Mouse (Mus musculus): ENCODE results near the gene Plppr2. TPM values are rescaled to one million over a fixed set of nuclear protein-coding genes. Genes with fewer than 3 reads are reported as not detected.

The Plppr2 gene
- polyA plus RNA-seq, 1 experiment from 2014 or later, result 0.36 TPM

DNA sequence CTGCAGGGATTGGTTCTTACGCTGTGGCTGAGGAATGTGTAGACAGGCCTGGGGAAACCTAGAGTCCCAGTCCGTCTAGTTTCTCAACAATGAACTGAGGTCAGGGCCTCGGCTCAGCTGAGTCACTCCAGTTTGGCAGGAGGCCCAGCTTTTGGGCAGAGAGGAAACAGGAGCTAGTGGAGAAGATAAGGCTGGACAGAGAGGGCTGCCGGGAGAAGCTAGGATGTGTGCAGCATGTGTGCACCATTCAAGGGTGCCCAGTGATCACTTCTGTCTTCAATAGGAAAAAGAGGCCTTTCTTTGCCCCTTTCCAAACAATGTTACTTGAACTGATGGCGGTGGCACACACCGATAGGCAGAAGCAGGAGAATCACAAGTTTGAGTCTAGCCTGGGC lies 12.7 kb upstream of the Plppr2 start:
- 15% methylated on average over 6 of the region's 6 CpGs for WGBS (ENCODE audit: missing documents)
- Histone ChIP-seq H3K36me3 (ENCODE audit: inconsistent target) (no peaks in the 10 kb centered on the region), H3K27ac (peak overlapping the region; percentile 21), H3K79me2 (ENCODE audit: inconsistent target) (peaks cover 11% of the 10 kb centered on the region; the same call in 1 of the 2 replicates), H3K4me3 (ENCODE audit: inconsistent target) (no peak overlapping the region)

DNA sequence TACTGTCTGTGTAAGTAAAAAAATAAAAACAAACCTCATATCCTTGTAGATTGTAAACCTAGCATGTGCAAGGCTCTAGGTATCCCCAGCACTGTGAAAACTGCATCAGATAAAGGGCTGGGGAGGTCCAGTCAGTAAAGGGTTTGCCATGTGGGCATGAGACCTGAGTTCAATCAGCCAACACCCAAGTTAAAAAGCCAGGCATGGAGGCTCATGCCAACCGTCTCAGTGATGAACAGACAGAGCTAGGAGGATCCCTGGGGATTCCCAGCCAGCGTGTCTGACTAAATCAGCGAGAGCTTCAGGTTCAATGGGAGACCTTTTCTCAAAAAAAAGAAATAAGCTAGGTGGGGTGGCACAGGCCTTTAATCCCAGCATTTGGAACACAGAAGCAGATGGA lies 11.8 kb upstream of the Plppr2 start:
- no peaks in the 10 kb centered on the region for H3K36me3 ChIP-seq (ENCODE audit: inconsistent target)

DNA sequence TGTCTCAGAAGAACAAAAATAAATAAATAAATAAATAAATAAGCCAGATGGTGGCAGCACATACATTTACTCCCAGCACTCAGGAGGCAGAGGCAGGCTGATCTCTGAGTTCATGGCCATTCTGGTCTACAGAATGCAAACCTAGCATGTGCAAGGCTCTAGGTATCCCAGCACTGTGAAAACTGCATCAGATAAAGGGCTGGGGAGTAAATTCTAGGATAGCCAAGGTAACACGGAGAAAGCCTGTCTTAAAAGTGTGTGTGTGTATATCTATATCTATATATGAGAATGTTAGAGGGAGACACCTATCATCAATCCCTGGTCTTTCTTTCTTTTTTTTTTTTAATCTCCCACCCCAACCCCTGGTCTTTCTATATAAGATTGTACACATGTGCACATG lies 11.3 kb upstream of the Plppr2 start:
- Histone ChIP-seq H3K79me2 (ENCODE audit: inconsistent target) (peaks cover 11% of the 10 kb centered on the region; the same call in 1 of the 2 replicates), H3K27ac (no peak overlapping the region), H3K36me3 (ENCODE audit: inconsistent target) (no peaks in the 10 kb centered on the region), H3K4me3 (ENCODE audit: inconsistent target) (no peak overlapping the region)
- WGBS (ENCODE audit: missing documents), result 100% methylated on average over 1 of the region's 1 CpGs

More for the DNA sequence above, 11.8 kb upstream of the Plppr2 start:
- H3K4me3 ChIP-seq (ENCODE audit: inconsistent target), result no peak overlapping the region
- peaks cover 11% of the 10 kb centered on the region; the same call in 1 of the 2 replicates for H3K79me2 ChIP-seq (ENCODE audit: inconsistent target)
- no peak overlapping the region for H3K27ac ChIP-seq
- 98% methylated on average over 3 of the region's 3 CpGs for WGBS (ENCODE audit: missing documents)

DNA sequence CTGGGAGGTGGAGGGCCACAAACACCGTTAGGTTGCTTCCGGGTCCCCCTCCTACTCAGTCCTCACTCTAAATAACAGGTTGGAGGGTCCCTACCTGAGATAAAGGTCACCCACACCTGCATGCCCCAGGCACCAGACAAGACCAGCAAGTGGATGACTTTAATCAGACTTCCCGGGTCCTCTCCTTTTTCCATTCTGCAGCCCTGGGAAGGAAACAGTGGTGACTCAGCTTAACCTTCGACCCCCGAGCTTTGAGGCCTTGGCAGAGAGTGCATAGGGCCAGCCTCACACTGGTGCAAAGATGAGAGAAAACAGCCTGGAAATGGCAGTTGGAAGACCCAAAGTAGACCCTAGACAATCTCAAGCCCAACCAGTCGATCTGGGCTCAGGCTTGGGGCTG lies 10.7 kb upstream of the Plppr2 start:
- no peaks in the 10 kb centered on the region for H3K36me3 ChIP-seq (ENCODE audit: inconsistent target)
- WGBS (ENCODE audit: missing documents), result 66% methylated on average over 6 of the region's 6 CpGs
- peaks cover 11% of the 10 kb centered on the region; the same call in 1 of the 2 replicates for H3K79me2 ChIP-seq (ENCODE audit: inconsistent target)
- peak overlapping the region; percentile 75 for H3K27ac ChIP-seq
- peak overlapping the region; percentile 73 for H3K4me3 ChIP-seq (ENCODE audit: inconsistent target)

DNA sequence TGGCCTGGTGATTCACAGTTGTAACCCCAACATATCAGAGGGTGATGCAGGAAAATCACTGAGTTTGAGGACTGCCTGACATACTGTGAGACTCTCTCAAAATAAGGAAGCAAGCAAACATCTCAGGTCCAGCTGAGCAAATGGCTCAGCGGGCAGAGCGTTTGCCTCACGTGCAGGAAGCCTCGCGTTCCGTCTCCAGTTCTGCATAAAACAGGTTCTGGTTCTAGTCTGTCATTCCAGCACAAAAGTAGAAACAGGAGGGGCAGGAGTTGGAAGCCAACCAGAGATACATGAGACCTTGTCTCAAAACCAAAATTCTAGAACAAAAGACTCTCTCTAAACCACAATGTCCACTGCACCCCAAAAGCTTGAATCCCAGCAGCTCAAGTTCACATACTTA lies 10.0 kb upstream of the Plppr2 start:
- H3K4me3 ChIP-seq (ENCODE audit: inconsistent target), result peak overlapping the region; percentile 73
- H3K79me2 ChIP-seq (ENCODE audit: inconsistent target), result peaks cover 11% of the 10 kb centered on the region; the same call in 1 of the 2 replicates
- H3K36me3 ChIP-seq (ENCODE audit: inconsistent target), result no peaks in the 10 kb centered on the region
- 0% methylated on average over 6 of the region's 6 CpGs for WGBS (ENCODE audit: missing documents)
- peak overlapping the region; percentile 75 for H3K27ac ChIP-seq

DNA sequence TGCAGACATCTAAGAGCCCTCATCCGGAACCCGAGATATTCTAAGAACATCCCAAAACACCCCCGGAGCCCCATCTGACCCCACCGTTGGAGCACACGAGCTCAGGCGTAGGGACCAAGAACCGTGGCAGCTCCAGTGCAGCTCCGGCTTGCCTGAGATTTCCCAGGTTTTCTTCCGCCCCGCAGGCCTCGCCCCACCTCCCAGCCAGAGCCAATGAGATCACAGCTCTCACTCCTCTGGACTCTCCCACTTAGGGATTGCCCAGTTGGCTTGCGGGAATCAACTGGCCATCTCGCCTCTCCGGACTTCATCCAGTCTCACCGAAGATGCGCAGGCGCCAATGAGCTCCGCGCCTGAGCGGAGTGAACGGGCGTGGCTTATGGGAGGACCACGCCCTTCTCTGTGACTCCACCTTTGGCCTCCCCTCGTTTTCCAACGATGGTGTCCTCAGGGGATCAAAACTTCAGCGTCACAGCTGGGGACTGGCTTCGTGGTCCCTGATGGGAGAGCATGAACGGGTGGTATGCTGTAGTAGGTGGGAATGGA lies 9.6 kb upstream of the Plppr2 start, which contains the start of the genes Ccdc159 and Tmem205:
TSS of gene Ccdc159 (plus strand) at position 264 of the 546 bp plus-strand sequence.
TSS of gene Tmem205 (minus strand) at position 349 of the 546 bp plus-strand sequence.
- peak within 1 kb of the TSS; percentile 75 for H3K27ac ChIP-seq

DNA sequence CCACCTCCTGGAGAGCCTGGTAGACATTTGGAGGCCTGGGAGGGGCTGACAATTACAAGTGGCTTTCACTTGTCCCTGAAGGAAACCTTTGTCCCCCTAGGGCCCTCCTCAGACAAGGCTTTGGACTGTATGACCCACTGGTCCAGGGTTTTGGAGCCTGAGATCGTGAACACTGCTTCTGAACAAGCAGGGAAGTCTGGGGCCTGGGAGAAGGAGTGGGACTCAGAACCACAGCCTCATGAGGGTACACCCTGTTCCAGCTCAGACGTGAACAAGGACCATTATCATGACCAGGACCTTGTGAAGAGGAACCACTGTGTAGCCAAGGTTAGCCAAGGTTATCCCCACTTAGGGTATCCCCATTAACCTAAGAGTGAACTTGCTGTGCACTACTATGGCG lies 7.6 kb upstream of the Plppr2 start:
- Histone ChIP-seq H3K36me3 (ENCODE audit: inconsistent target) (no peaks in the 10 kb centered on the region), H3K79me2 (ENCODE audit: inconsistent target) (peaks cover 11% of the 10 kb centered on the region; the same call in 1 of the 2 replicates), H3K27ac (no peak overlapping the region), H3K4me3 (ENCODE audit: inconsistent target) (no peak overlapping the region)
- 91% methylated on average over 3 of the region's 3 CpGs for WGBS (ENCODE audit: missing documents)

More for the DNA sequence above, 9.6 kb upstream of the Plppr2 start, which contains the start of the genes Ccdc159 and Tmem205:
- WGBS (ENCODE audit: missing documents), result under 1% methylated on average over 28 of the region's 28 CpGs
- H3K4me3 ChIP-seq (ENCODE audit: inconsistent target), result peak within 1 kb of the TSS; percentile 73
- H3K79me2 ChIP-seq (ENCODE audit: inconsistent target), result peaks cover 11% of the 10 kb centered on the region; the same call in 1 of the 2 replicates
- no peaks in the 10 kb centered on the region for H3K36me3 ChIP-seq (ENCODE audit: inconsistent target)

DNA sequence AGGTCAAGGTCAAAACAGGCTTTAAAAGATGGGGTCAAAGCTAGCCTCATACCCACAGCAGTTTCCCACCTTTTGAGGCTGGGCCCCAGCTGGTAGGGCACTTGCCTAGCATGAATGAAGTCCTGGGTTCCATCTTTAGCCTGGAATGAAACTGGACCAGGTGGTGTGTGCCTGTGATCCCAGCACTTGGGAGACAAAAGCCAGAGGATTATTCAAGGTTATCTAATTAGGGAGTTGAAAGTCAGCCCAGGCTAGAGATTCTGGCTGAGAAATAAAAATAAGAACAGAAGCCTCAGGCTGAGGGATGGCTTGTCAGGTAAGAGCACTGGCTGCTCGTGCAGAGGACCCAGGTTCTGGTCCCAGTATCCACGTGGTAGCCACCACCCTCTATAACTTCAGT lies 4.8 kb upstream of the Plppr2 start:
- H3K79me2 ChIP-seq (ENCODE audit: inconsistent target), result no peaks in the 10 kb centered on the region
- H3K36me3 ChIP-seq (ENCODE audit: inconsistent target), result no peaks in the 10 kb centered on the region
- 91% methylated on average over 2 of the region's 2 CpGs for WGBS (ENCODE audit: missing documents)
- no peak overlapping the region for H3K27ac ChIP-seq
- H3K4me3 ChIP-seq (ENCODE audit: inconsistent target), result no peak overlapping the region

DNA sequence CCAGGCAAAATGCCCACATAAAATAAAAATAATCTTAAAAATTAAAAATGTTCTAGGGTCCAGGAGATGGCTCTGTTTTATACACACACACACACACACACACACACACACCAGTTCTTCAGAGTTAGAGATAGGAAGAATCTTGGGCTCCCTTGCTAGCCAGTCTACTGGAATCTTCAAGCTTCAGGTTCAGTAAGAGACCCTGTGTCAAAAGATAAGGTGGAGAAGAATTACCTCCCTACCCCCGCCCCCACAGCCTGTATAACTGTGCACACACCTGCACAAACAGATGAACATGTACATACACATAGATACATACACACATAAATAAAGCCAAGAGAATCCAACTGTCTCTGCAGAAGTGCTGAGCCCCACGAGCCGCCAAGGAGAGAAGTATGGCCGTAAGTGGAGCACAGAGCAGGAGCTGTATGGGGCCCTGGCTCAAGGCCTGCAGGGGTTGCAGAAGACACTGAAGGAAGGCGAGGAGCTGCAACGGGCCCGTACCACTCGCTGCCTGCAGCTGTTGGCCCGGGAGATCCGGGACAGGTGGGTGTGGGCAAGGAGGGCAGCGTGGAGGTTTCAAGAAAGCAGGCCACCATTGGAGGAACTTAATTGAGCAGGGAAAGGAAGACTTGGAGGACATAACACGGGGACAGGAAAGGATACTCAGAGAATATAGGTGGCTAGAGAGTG lies 4.2 kb upstream of the Plppr2 start:
- 79% methylated on average over 12 of the region's 12 CpGs for WGBS (ENCODE audit: missing documents)
- no peaks in the 10 kb centered on the region for H3K36me3 ChIP-seq (ENCODE audit: inconsistent target)
- no peaks in the 10 kb centered on the region for H3K79me2 ChIP-seq (ENCODE audit: inconsistent target)
- H3K4me3 ChIP-seq (ENCODE audit: inconsistent target), result no peak overlapping the region
- H3K27ac ChIP-seq, result no peak overlapping the region

DNA sequence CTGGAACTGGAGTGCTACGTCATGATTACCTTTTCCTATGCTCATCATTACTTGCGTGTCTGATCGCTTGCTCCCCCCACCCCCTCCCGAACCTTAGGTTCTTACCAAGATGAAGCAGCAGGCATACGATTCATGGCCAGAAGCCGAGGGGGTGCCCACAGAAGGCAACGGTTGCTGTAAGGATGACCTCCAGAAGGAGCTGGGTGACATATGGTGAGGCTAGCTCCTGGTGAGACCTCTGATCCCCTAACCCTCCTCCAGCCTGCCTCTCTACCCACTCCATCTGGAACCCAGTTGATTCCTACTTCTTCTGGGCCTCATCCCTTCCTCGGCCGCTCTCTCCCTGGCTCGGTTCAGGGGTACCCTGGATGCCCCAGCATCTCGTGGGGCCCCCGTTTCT lies 2.8 kb upstream of the Plppr2 start:
- Histone ChIP-seq H3K79me2 (ENCODE audit: inconsistent target) (no peaks in the 10 kb centered on the region), H3K4me3 (ENCODE audit: inconsistent target) (no peak overlapping the region), H3K36me3 (ENCODE audit: inconsistent target) (no peaks in the 10 kb centered on the region), H3K27ac (no peak overlapping the region)
- 94% methylated on average over 12 of the region's 12 CpGs for WGBS (ENCODE audit: missing documents)

DNA sequence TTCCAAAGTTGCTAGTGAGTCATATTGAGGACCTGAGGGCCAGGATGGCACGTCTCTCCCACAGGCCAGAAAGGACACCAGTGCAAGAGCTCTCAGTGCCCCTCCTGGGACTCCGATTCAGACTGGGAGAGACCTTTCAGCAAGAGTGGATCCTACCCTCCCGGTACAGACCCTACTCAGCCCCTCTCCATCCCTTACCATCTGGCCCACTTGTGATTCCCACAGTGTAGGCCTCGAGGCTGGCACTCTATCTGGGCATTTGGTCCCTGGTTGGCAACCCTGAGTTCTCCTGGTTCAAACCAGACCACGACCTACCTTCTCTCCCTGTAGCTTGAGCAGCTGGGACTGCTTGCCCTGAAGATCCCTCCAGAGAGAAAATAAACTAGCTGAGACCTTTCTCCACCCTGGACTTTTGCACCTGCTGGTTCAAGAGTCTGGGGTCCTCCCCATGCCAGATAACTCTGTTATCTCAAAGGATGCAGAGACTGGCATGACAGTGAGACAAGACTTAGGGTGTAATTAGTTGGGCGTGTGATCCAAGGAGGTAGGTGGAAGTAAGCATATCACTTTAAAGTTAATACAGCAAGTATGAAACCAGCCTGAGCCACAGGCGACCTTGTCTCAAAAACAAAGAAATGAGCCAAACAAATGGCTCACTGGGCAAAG lies 1.2 kb upstream of the Plppr2 start:
- H3K4me3 ChIP-seq (ENCODE audit: inconsistent target), result no peak overlapping the region
- H3K27ac ChIP-seq, result no peak overlapping the region
- no peaks in the 10 kb centered on the region for H3K79me2 ChIP-seq (ENCODE audit: inconsistent target)
- no peaks in the 10 kb centered on the region for H3K36me3 ChIP-seq (ENCODE audit: inconsistent target)
- WGBS (ENCODE audit: missing documents), result 85% methylated on average over 7 of the region's 7 CpGs

DNA sequence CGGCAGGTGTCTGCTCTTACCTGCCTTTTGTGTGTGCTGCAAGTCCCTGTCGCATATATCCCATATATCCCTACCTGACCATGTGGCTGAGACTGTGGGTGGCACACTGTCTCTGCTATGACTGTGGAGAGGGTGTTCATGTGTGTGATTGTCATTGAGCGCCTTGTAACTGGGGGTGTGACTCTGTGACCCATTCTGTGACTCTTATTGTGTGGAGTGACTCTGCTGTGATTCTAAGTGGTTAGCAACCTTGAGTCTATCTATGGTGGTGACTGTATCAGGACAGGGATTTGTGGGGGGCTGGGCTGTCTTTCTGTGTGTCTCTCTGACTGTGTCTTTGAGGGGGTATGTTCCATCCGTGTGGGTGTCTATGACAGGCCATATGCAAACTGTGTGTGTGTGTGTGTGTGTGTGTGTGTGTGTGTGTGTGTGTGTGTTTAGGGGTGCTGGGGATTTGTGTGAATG lies 910 bp downstream of the Plppr2 start:
- no peaks in the 10 kb centered on the region for H3K79me2 ChIP-seq (ENCODE audit: inconsistent target)
- no peaks in the 10 kb centered on the region for H3K36me3 ChIP-seq (ENCODE audit: inconsistent target)
- WGBS (ENCODE audit: missing documents), result 94% methylated on average over 4 of the region's 4 CpGs
- no peak overlapping the region for H3K4me3 ChIP-seq (ENCODE audit: inconsistent target)
- no peak overlapping the region for H3K27ac ChIP-seq

DNA sequence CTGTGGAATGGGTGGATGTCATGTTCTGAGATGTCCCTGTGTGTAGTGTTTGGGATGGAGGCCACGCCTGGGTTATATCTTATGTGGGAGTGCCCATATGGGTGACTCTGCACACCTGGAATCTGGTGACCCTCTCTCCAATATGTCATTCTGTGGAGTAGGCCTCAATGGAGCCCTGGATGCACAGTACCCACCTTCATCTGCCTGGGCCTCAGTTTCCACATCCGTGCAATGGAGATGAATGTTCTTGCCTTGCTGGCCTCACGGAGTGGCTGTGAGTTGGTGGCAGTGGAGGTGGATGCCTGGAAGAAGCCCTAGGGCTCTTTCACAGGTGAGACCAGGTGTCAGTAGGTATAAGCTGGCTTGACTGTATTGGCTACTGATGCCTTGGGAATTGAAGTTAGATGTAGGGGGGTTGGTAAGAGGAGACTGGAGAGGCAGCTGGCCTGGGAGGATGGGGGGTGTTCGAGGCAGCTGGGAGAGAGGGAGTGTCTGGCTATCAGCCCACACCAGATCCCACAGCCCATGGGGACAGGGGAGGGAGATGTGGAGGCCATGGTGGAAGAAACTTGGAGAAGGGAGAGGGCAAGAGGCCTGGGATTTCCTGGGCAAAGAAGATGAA lies 1.5 kb downstream of the Plppr2 start:
- 93% methylated on average over 4 of the region's 4 CpGs for WGBS (ENCODE audit: missing documents)
- Histone ChIP-seq H3K27ac (no peak overlapping the region), H3K79me2 (ENCODE audit: inconsistent target) (no peaks in the 10 kb centered on the region), H3K4me3 (ENCODE audit: inconsistent target) (no peak overlapping the region), H3K36me3 (ENCODE audit: inconsistent target) (no peaks in the 10 kb centered on the region)

DNA sequence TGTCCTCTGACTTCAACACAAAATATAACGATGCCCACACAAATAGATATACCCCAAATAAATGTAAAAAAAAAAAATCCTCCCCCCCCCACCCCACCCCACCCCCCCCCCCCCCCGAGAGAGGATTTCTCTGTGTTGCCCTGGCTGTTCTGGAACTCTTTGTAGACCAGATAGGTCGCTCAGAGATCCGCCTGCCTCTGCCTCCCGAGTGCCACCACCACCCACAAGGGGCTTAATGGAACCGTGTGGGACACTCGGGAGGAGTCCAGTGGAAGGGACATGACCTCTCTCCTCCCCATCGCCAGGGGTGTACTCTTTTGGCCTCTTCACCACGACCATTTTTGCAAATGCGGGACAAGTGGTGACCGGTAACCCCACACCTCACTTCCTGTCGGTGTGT lies 6.2 kb downstream of the Plppr2 start:
- Histone ChIP-seq H3K36me3 (ENCODE audit: inconsistent target) (no peaks in the 10 kb centered on the region), H3K27ac (no peak overlapping the region), H3K4me3 (ENCODE audit: inconsistent target) (no peak overlapping the region), H3K79me2 (ENCODE audit: inconsistent target) (no peaks in the 10 kb centered on the region)
- 83% methylated on average over 10 of the region's 12 CpGs for WGBS (ENCODE audit: missing documents)
